Mouse (Mus musculus) urinary bladder, postnatal 4 days (tissue): ENCODE results near the gene Mosmo.

Experiments used
- DNase-seq, 2 experiments: peaks; one replicate each; pipeline ENCODE4 v3.0.0; 2021 to 2022; ENCODE audit warnings: low spot score in 2 of 2

Gene Mosmo

DNA sequence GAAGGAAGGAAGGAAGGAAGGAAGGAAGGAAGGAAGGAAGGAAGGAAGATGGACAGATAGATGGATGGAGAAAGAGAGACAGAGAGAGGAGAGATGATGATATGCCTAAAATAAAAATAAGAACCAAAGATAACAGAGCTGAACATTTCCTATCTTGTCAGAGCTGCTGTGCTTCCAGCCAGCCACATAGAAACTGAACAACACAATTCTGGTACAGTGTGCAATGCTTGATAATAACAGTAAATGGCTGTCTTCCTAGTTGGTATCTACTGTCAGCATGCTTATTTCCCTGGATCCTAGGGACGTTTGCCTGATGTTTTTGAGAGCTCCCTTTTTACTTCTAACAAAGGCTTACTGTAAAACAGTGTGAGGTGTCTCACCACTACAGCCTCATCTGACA, 94.0 kb downstream of the Mosmo start:
- no peak for DNase-seq

DNA sequence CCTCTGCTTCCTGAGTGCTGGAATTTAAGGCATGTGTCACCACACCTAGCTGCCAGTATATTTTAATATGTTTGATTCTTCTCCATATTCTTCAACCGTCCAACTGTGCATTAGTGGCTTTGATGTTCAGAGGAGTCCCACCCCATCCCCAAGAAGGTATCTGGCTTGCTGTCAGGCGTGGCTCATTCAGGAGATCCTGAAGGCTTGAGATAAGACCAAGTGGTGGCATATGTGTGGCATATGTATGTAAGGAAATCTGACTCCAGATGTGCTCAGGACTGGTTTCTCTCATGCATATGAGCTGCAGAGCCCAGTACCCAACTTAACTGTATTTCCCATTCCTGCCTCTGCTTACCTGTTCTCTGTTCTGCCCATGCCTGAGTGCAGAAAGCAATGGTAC, 100.6 kb downstream of the Mosmo start:
- DNase-seq = no peak
